ENCODE assay signal across 10 mouse cellular contexts in genomic region chr12:104638156-104638555, GRCm38 (mm10).
DNase-seq lines count a peak whose midpoint lies in the region; ATAC-seq lines count a peak whose summit lies in the region.
"Had no signal": no experiment of that assay in that cellular context is flagged by ENCODE, and none has a peak within 500 bp of the region (broad histone marks: within the 10 kb centered on the region; RNA-seq: fewer than 3 reads in every experiment).

No protein-coding gene starts in this region.

- peaks cover 26% of the 10 kb centered on the region for H3K27me3 ChIP-seq in heart, embryonic 16.5 days (ENCODE audit: control insufficient read depth, insufficient read depth, low read length)
- peaks cover 36% of the 10 kb centered on the region for H3K27me3 ChIP-seq in embryonic facial prominence, embryonic 10.5 days (replicated peaks; ENCODE audit: low read depth, poor library complexity, severe bottlenecking)
- peaks cover 39% of the 10 kb centered on the region for H3K27me3 ChIP-seq in kidney, embryonic 16.5 days (ENCODE audit: insufficient read depth, low read length)
- peaks cover 6% of the 10 kb centered on the region; the same call in 1 of the 2 replicates for H3K27me3 ChIP-seq in midbrain, embryonic 13.5 days

- no peak overlapping the region for H3K9ac ChIP-seq in heart, embryonic 16.5 days (ENCODE audit: low read length)
- no peak overlapping the region for H3K9ac ChIP-seq in kidney, embryonic 16.5 days (replicated peaks; ENCODE audit: low read length)
- H3K9ac ChIP-seq in midbrain, embryonic 13.5 days (replicated peaks), result no peak overlapping the region

- no peak for ATAC-seq in heart, embryonic 16.5 days (replicated peaks; ENCODE audit: extremely low read depth, insufficient read depth, low FRiP score)
- ATAC-seq in kidney, embryonic 16.5 days (ENCODE audit: low FRiP score, low TSS enrichment), result peak; percentile 37; the same call in 1 of the 2 replicates
- peak; percentile 35; the same call in 1 of the 2 replicates for ATAC-seq in midbrain, embryonic 13.5 days

- 34% methylated on average over 8 of the region's 8 CpGs for WGBS in heart, embryonic 16.5 days
- WGBS in embryonic facial prominence, embryonic 10.5 days, result 52% methylated on average over 8 of the region's 8 CpGs
- WGBS in kidney, embryonic 16.5 days, result 20% methylated on average over 8 of the region's 8 CpGs
- WGBS in midbrain, embryonic 13.5 days, result 38% methylated on average over 8 of the region's 8 CpGs

- peak overlapping the region; percentile 40 for H3K4me2 ChIP-seq in heart, embryonic 16.5 days (ENCODE audit: low read depth, low read length)
- peak overlapping the region; percentile 46 for H3K4me2 ChIP-seq in kidney, embryonic 16.5 days (replicated peaks; ENCODE audit: low read depth, low read length)
- H3K4me2 ChIP-seq in midbrain, embryonic 13.5 days (replicated peaks), result peak overlapping the region; percentile 39

- no peak for DNase-seq in heart, adult 8-10 months (ENCODE audit: low spot score)
- peak; percentile 36 for DNase-seq in embryonic facial prominence, embryonic 10.5 days (ENCODE audit: low spot score)
- DNase-seq in spleen, postnatal 14 days (ENCODE audit: low spot score in 2 of 2), result no peak
- DNase-seq in left cerebral cortex, adult 9 months (ENCODE audit: low spot score in 2 of 2), result no peak
- no peak for DNase-seq in spleen, adult 12 weeks (ENCODE audit: low spot score)
- DNase-seq: cerebellum, adult 11-12 months had no signal

- H3K9me3 ChIP-seq in heart, embryonic 16.5 days (replicated peaks; ENCODE audit: control insufficient read depth, low read length), result no peaks in the 10 kb centered on the region
- no peaks in the 10 kb centered on the region for H3K9me3 ChIP-seq in embryonic facial prominence, embryonic 10.5 days
- H3K9me3 ChIP-seq in kidney, embryonic 16.5 days (ENCODE audit: low read length), result no peaks in the 10 kb centered on the region
- no peaks in the 10 kb centered on the region for H3K9me3 ChIP-seq in midbrain, embryonic 13.5 days

- H3K4me1 ChIP-seq in heart, embryonic 16.5 days (ENCODE audit: control insufficient read depth, insufficient read depth, low read length), result 0 out of 2 replicates have a peak, but pooled peaks cover 4% of the 10 kb centered on the region
- peaks cover 56% of the 10 kb centered on the region for H3K4me1 ChIP-seq in embryonic facial prominence, embryonic 10.5 days
- peaks cover 22% of the 10 kb centered on the region for H3K4me1 ChIP-seq in kidney, embryonic 16.5 days (ENCODE audit: insufficient read depth, low read length)
- peaks cover 22% of the 10 kb centered on the region for H3K4me1 ChIP-seq in midbrain, embryonic 13.5 days (replicated peaks)

- no peaks in the 10 kb centered on the region for H3K36me3 ChIP-seq in heart, embryonic 16.5 days (ENCODE audit: control insufficient read depth, insufficient read depth)
- no peaks in the 10 kb centered on the region for H3K36me3 ChIP-seq in embryonic facial prominence, embryonic 10.5 days (replicated peaks)
- no peaks in the 10 kb centered on the region for H3K36me3 ChIP-seq in kidney, embryonic 16.5 days (ENCODE audit: insufficient read depth, low read length)
- no peaks in the 10 kb centered on the region for H3K36me3 ChIP-seq in midbrain, embryonic 13.5 days

- no peak overlapping the region for H3K27ac ChIP-seq in heart, embryonic 16.5 days (ENCODE audit: low read length)
- no peak overlapping the region; the same call in 1 of the 2 replicates for H3K27ac ChIP-seq in embryonic facial prominence, embryonic 10.5 days (replicated peaks)
- no peak overlapping the region for H3K27ac ChIP-seq in kidney, embryonic 16.5 days (ENCODE audit: low read length)
- no peak overlapping the region for H3K27ac ChIP-seq in midbrain, embryonic 13.5 days
- H3K27ac ChIP-seq: stomach, postnatal 0 days had no signal

- H3K4me3 ChIP-seq in heart, embryonic 16.5 days (ENCODE audit: low read length), result peak overlapping the region; percentile 2; the same call in 1 of the 2 replicates
- H3K4me3 ChIP-seq in embryonic facial prominence, embryonic 10.5 days, result no peak overlapping the region
- H3K4me3 ChIP-seq in kidney, embryonic 16.5 days (ENCODE audit: low read length), result 0 out of 2 replicates have a peak overlapping the region, but pooled peaks have one; percentile 6
- no peak overlapping the region for H3K4me3 ChIP-seq in midbrain, embryonic 13.5 days (replicated peaks)

Comparison
In these comparisons a context has a peak if more than half of its experiments do, and no peak if none do; other contexts are left out.
1. H3K4me3 ChIP-seq: peak in heart, embryonic 16.5 days (single experiment) and kidney, embryonic 16.5 days (single experiment); none in embryonic facial prominence, embryonic 10.5 days (single experiment) and midbrain, embryonic 13.5 days (single experiment).
2. Peak in every context shown above with its lines, with median percentiles within 50 percentile points of each other: H3K4me2 ChIP-seq.